Mouse (Mus musculus) adrenal gland, postnatal 10 days (tissue): Measurements from ENCODE around the gene Itpr2. TPM values are rescaled to one million over a fixed set of nuclear protein-coding genes. Genes with fewer than 3 reads are reported as not detected.
"Not testable (repeated sequence)": the region's sequence is repeated elsewhere in the genome, so short reads cannot be mapped to it uniquely, and the experiment has no call there.

Source experiments
- DNase-seq: peaks from one replicate; pipeline ENCODE4 v3.0.0; 2021; ENCODE audit warnings: mixed read lengths
- total RNA-seq, 2 experiments: library from RNA; stranded (reverse); gene quantifications; 2 replicates each; pipeline ENCODE4 v1.2.3; 2021

Itpr2 gene
- total RNA-seq, 2 experiments from 2014 or later, result 71.8 to 105 TPM

DNA sequence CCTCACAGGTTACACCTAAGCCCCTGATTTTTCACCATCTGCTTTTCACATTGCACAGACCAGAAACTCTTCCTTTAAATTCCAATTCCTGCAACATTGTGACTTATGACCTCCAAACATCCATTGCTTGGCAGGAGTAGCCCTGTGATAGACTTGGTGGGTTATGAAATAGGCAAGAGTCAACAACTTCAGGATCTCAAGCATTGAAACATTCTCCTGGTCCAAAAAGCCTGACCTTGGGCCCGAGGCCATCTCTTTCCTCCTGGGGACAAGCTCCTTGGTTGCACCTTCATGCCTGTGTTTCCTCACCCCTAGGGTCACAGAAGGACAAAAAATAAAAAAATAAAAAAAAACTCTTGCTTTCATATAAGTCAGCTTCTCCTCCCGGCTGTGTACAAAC, 32.1 kb downstream of the Itpr2 start:
- DNase-seq, result peak; percentile 81

DNA sequence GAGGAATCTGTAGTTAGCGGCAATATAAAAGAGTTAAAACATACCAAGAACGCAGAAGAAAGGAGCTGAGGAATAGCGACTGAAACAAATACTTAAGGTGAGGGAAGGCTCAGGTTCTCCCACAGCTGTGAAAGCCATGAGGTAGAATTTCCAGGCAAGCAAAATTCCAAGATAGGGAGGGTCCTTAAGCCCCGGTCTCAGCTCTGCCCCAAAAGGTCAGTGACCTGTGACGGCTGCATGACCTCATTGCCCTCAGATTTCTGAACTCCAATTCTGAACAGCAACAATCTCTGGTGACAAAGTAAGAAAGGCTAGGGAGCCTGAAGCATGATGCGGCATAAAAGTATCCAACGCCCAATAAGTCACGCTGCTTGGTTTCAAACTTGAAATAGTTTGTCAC, 33.7 kb downstream of the Itpr2 start:
- no peak for DNase-seq

DNA sequence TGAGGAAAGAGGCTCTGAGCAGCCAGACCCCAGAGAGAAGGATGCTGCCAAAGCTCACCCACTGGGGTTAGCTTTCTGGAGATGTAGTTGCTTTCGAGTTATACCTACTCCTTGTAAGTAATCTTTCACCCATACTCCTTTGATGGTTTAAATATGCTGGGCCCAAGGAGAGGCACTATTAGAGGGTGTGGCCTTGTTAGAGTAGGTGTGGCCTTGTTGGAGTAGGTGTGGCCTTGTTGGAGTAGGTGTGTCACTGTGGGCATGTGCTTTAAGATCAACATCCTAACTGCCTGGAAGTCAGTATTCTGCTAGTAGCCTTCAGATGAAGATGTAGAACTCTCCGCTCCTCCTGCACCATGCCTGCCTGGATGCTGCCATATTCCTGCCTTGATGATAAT, 37.4 kb downstream of the Itpr2 start:
- not testable (repeated sequence) for DNase-seq

DNA sequence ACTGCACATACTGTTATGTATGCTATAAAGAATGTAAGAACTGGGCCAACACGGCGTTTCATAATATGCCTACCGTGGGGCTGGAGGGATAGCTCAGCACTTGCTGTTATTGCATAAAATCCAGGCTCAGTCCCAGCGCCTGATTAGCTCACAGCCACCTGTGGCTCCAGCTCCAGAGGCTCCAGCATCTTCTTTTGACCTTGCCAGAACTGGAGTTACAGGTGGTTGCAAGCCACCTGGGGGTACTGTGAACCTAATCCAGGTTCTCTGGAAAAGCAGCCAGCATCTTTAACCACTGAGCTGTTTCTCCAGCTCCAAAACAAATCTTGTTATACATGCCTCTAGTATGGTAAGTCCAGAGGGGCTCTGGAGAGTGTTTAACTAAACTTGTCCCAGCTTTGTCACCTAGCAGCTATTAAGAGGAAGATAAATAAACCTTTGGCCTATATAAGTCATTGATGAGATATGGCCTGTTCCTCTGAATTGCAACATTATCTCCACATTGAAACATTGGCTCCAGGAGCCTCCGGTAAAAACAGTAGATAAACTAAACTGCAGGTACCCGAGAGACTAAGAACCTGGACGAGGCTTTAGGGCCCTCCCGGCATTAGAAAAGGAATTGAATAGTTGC, 37.9 kb downstream of the Itpr2 start:
- peak; percentile 35 for DNase-seq

DNA sequence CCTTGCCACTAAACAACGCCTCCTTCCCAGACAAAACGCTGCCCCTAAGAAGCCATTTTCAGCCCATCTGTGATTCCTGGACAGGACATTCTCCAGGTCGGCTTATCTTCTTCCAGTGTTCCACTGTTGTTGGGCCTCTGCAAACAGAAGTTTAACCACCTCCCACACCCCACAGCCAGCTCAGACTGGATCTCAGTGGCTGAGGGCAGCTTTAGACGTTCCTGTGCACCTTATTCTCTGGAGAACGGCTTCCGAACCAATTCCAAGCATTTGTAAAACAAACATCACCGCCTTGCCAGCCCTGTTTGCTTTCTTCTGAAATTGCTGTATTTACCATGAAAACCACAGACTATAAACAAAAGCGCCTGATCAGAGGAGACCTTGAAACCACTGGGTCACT, 41.1 kb downstream of the Itpr2 start:
- DNase-seq, result peak; percentile 18

DNA sequence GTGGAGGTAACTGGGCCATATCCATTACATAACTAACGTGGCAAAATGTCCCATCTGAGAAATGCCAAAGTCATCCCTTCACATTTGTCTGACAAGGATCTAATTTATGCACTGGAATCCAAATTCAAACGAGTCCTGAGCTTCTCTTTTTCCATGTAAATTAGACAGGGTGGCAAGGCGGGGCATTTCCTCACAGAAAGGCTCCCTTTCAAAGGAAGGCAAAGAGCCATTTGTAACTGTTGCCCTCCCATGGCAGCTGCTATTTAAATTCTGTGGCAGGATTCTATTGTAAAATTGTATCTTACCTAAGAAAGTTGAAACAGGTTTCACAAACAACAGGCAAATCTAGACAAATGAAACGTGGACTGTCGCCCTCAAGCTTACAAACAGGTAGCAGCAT, 43.6 kb downstream of the Itpr2 start:
- no peak for DNase-seq

DNA sequence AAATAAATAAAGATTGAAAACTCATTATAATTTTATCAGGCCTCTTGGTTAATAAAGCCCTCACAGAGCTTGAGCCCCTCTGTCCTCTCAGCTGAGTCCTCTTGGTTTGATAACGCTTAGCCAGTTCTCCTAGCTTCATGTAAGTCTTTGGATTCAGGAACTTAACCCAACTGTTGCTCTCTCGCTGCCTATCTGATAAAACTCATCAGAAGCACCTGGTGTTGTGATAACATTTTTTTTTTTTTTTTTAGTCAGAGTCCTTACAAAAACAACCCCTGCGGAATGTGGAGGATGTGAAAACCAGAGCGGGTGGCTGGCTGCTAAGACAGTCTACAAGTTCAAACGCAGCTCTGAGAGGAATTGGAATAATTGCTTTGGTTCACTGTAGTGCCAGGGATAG, 45.3 kb downstream of the Itpr2 start:
- DNase-seq, result no peak

DNA sequence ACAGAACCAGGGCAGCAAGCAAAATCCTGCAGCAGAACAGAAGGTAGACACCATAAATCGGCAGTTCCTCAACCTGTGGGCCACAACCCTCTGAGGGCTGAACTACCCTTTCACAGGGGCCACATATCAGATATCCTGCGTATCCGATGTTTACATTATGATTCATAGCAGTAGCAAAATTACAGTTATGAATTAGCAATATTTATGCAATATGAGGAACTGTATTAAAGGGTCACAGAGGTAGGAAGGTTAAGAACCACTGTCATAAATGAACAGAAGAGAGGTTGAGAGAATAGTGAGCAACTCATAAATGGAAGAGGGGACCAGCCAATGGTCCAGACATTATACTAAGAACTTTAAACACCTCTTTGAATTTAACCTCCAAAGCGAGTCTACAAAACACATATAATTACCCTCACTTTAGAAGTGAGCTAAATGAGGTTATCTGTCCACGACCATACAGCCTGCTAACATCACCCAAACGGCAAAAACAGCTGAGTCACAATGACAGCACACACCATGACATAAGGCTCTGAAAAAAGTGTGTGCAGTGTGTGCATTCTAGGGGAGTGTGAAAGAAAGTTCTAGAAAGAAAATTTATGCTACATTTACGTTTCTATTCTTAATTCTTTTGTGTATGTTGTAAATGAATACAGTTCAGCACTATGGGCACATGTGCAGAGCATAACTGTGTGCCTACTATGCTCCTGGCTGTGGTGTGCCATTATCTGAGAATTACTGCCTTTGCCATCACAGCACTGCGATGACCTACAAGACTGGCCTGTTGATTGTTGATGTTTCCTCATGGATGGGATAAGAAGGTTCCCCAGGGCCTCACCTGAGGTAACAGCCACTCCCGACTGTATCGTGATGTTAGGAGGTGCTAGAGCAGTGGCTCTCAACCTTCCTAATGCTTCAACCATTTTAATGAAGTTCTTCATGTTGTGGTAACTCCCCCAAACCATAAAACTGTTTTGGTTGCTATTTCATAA, 47.2 kb downstream of the Itpr2 start:
- DNase-seq, result no peak

DNA sequence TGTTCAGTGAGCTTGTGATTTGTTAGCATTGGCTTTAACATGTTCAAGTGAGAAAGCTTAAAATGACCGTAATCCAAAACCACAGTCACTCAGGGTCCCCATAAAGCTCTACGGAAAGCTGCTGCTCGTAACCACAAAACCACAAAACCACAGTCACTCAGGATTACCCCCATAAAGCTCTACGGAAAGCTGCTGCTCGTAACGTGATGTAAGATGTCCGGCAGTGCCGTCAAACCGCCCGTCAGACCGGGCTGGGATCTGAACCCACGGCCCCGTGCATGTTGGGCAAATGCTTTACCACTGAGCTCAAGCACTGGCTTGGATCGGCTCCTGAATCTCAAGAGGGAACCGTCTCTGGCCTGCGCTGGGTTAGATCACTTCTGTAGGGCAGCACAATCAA, 49.5 kb downstream of the Itpr2 start:
- no peak for DNase-seq

DNA sequence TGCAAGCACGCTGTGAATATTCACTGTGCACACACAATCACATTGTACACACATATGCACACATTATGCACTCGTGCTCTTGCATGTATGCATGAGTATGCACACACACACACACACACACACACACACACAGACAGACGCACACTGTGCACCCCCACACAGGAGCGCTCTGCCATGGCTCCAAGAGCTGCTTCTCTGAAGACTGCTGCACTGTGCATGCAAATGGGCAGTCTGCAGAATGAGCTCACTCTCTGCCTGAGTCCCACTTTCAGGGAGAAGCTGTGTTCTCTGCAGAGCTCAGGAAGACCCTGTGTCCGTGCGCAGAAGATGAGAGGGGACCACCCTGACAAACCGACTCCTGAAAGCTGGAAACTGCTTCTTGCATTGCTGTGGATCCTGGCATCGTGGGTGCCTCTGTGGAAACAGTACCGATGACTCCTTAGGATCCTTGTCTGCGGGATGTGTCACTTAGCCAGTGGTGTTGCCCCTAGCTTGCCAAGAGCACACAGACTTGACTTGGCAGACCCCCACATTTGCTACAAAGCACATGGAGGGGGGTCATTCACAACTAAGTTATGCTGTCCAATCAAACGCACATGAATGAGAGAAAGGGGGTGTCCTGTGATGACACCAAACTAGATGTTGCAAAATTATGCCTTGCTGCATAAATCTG, 55.9 kb downstream of the Itpr2 start:
- no peak for DNase-seq

DNA sequence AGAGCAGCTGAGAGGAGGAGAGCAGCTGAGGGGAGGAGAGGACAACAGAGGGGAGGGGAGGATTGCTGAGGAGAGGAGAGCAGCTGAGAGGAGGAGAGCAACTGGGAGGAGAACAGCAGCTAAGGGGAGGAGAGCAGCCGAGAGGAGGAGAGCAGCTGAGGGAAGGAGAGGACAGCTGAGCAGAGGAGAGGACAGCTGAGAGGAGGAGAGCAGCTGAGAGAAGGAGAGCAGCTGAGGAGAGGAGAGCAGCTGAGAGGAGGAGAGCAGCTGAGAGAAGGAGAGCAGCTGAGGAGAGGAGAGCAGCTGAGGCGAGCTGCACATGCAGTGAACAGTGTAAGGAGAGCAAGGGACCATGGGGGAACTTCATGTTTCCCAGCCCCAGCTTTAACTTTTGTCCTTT, 62.2 kb downstream of the Itpr2 start:
- DNase-seq, result no peak

DNA sequence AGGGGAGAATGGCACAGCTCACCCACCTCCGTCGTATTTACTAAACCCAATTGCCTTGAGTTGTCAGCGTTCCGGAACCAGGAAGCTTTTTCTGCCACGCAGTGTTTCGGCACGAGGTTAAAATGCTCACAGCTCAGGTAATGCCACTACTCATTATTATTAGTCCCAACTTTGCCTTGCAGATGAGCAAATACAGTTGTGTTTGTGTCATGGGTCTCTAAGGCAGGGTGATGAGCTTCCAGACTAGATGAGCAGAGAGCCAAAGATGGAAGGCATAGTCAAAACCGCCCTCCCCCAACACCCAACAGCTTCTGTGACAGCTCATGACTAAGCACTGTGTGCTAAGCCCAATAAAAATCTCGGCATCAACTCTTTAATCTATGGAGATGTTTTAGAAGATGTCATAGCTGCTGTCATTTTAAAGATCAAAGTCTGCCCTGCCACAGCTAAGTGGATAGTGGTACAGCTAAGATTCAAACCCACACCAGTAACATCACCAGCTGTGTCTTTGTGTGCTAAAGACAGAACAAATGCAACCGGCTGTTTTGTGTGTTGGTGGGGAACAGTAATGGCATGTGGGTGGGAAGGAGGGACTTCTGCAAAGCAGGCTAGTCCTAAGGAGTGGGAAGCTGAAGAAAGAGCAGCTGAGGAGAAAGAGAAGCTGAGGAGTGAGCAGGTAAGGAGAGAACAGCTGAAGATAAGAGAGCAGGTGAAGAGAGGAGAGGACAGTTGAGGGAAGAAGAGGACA, 62.8 kb downstream of the Itpr2 start:
- peak; percentile 24 for DNase-seq

DNA sequence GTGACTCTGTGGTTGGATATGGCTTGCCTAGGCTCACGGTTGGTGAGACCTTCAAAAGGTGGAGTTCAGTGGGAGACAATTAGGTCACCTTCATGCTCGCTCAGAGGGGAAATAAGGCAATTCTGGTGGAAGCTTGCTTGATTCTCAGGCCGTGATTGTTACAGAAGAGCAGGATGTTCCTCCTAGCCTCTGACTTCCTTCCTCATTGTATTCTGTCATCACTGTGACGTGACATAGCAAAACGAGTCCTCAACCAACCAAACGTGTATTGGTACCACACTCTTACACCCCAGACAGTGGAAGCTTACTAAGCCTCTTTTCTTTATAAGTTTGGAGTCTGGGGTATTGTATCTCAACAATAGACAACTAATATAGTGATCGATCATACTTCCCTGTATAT, 64.0 kb downstream of the Itpr2 start:
- DNase-seq, result no peak

DNA sequence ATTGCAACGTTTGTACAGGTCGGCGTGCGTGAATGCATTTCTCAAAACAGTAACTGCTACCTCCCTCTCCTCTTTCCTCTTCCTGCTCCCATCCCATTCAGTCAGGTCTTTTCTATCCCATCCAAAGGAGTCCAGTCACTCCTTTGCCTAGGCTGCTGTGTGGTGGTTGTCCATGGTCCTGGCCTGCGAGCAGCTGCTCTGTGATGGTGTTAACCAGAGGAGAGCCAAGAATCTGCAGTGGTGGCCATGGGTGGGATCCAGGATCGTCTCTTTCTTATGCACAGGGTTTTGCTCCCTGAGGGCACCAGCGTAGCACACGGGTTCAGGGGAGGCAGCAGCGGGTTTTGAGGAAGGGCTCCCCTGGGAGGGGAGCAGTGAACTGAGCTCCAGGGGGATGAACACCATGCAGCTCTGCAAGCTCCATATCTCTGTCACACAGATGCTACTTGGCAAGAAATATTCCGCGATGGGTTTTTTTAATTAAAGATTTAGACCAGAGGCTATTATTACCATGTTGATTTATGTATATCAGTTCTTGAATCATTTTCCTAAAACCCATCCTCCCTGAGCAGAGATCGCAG, 65.0 kb downstream of the Itpr2 start:
- no peak for DNase-seq

DNA sequence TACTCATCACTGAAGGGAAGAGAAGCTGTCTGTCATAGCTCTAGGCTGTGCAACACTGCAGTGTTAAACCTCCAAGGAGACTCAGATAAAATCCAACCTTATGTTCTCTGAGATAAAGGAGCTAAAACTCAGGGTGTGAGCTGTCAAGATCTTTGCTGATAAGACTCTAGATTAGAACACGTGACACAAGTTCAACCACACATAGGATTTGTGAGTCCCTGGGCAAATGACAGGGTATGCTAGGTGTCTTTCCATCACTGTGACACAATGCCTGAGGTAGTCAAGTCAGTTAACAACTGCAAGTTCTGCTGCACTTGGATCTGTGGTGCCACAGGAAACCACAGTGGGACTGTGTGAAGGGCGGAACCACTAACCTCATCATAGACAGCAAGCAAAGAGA, 67.8 kb downstream of the Itpr2 start:
- no peak for DNase-seq

DNA sequence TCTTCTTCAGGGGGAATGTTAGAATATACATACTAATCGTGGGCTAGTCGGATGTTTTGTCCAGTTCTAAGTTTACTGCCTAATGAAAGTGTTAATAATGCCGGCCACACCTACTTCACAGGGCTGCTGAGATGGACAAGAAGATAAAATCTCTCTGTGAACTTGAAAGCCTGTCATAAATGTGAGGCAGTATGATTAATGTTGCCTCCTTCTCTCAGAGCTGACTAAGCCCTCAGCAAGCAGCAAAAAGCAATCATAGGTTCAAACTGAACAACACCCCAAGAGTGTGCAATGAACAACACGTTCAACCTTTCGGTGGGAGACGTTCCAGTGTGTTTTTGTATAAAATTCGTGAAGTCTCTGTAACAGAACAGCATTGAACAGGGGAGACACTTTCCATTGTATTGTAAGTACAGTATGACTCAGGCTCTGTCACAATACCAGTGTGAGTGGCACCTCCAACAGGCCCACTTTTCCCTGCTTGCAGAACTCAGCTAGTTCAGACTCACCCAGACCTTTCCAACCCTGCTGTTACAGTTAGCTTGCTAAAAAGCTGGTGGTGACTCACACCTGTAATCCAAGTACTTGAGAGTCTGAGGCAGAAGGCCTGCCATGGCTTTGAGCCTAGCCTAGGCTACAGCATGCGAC, 69.7 kb downstream of the Itpr2 start:
- DNase-seq, result no peak

DNA sequence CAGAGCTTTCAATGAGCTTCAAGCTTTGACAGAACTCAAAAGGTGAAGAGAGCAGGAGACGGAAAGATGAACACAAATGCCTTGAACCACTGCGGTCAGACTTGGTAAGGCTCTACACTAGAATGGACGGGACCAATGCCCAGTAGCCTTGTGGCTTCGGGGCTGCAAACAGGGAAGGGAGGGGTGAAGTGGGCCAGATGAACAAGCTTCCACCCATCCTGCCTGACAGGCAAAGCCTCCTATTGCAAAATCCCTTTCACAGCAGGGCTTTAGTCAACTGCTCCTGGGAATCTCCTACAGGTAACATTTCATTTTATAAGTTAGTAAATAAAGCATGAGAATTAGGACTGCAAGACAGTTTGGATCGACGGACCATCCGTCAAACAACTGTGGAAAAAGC, 70.2 kb downstream of the Itpr2 start:
- no peak for DNase-seq

DNA sequence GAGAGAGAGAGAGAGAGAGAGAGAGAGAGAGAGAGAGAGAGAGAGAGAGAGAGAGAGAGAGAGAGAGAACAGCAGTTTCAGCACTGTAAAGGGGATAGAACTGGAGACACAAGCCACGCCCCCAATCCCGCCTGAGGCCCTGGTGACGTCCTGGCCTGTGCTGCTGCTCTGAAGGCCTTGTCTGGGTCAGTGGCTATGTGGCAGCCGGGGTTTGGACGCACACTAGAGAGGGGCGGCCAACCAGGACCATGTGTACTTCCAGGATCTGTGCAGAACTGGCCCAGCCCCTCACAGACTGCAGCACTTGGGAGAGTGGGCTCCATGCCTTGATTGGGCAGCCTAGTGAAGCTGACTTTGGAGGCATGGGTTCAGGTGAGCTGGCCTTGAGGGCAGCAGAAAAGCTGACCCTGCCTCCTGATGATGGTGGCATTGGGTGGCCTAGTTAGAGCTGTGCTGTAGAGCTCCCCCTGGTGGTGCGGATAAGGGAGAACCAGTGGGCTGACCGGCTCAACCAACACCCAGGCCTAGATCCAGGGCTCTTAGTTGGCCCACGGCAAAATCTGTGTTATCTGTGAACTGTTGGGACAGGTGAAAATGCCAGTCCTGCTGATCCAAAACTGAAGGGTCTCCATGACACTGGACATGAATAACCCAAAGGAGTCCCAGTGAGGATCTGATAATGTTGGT, 72.2 kb downstream of the Itpr2 start:
- DNase-seq, result peak; percentile 60

DNA sequence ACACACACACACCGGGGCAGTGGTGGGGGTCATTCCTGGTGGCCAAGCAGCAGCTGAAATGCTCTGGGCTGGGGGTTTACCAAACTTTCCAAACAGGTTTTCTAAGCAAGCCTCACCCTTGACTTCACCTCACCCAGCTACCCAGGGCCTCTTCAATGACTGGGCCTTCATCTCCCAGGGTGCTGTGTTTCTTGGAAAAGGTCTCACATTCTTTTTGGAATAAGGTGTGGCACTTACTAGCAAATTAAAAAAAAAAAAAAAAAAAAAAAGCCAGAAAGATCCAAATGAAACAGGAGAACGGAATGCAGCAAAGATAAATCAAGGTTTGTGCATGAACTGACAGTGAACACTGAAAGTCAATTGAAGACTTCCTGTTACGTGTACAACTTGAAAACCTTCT, 77.2 kb downstream of the Itpr2 start:
- DNase-seq, result no peak

DNA sequence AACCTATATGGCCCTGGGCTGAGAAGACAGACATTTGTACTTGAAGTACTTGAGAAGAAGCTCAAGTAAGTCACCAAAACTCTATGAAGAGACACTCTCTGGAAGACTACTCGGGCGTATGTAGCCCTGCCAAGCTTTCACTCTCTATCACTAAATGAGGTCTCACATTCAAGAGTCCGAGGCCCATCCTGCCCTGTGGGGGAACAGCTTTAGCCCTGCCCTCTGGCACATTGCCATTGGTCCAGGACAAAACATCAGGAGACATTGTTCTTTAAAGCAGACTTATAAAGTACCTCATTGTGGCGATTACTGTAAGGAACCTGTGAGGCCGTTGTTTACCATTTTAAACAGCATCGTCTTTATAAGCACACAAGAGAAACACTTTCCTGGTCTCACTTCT, 77.7 kb downstream of the Itpr2 start:
- no peak for DNase-seq

DNA sequence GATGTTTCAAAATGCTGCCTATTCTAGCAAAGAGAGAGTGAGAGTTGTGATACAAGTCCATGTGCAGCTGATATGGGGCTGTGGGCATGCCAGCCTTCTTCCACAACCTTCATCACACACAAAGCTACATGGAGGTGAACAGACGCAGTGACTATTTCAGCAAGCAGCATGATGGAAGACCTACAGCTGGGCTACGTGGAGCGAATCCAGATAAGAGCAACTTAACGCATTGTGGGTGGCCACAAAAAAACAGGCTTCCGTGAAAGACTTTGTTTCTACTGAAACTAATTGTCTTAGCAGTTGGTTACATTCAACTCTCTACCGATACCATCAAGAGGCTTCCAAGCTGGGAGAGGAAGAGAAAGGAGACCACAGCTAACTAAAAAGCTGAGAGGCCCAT, 81.3 kb downstream of the Itpr2 start:
- no peak for DNase-seq
